Mouse (Mus musculus) lung, postnatal 4 days (tissue): ENCODE data around the gene Gars.

Experiments used
- DNase-seq, 2 experiments: peaks; one replicate each; pipeline ENCODE4 v3.0.0; 2021

Gars gene

DNA sequence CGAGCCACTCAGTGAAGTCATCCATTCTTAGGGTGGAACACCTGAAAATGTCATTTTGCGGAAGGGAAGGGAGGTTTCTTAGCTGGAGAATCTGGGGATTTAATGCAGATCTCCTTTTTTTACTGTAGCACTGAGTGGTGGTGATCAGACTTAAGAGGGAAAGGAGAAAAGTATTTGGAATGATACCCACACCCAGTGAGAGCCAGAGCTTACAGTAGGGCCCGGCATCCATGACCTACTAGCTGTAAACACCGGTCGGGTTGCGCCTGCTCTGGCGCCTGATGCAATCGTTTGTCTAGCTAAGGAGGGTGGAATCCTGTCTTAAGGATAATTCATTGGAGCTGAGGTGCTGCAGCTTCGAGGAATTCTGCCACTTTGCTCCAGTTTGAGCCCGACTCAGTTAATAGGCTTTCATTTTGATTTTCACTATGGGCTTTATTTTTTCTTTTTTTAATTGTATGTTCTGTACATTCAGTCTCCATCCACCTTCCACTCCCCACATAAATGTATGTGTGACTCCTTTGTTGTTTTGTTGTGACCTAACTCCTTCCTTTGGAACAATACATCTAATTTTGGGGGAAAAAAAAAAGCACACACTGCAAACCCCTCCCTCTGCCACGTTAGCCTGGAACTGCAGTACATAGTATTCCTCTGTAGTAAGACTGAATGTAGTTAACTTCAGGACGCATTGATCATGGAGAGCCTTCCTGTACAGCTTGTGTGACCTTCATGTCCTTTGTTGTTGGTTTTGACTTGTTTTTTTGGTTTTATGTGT is 1.1 kb downstream of the Gars start:
- DNase-seq, result no peak

DNA sequence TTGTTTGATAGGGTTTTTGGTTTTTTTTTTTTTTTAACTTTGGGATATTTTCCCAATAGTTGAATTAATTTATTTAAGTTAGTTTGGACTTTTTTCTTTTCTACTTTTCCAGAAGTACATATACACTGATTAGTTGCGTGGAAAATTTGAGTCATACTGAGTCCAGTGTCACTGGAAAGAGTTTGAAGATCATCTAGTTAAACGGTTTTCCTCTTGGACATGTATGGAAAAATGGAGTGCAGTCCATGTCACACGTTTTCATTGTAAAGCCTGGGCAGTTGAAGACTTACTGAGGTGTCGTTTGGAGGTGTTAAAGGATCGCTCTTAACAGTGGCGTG is 1.6 kb downstream of the Gars start:
- no peak for DNase-seq

DNA sequence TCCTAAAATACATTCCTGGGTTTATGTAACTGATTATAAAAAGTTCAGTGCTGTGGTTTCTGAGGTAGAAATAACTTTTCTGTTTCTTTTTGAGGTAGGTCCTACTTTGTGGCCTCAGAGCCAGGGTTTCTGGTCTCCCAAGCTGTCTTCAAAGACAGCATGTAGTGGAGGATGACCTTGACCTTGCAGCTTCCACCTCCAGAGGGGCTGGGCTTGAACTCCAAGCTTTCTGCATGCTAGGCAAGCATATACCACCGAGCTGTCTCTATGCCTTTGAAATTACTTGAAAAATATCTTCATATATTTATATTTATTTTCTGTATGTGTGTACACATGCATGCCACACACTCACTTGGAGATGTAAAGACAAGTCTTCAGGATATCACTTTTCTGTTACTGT is 2.2 kb downstream of the Gars start:
- DNase-seq, result no peak

DNA sequence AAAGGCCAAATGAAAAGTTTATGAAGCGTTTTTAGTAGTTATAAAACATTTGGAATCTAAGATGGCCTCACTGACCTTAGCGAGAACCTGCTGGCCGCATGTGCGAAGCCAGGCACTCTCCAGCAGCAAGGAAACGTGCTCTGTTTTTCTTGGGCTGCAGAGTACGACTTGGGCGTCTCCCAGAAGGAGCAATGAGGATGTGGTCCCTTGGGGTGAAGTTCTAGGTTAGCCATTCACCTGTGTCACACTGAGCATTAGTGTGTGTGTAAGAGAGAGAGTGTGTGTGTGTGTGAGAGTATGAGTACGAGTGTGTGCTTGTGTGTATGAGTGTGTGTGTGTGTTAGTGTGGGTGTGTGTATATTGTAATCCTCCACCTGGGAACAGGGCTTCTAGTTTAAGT is 5.4 kb downstream of the Gars start:
- no peak for DNase-seq

DNA sequence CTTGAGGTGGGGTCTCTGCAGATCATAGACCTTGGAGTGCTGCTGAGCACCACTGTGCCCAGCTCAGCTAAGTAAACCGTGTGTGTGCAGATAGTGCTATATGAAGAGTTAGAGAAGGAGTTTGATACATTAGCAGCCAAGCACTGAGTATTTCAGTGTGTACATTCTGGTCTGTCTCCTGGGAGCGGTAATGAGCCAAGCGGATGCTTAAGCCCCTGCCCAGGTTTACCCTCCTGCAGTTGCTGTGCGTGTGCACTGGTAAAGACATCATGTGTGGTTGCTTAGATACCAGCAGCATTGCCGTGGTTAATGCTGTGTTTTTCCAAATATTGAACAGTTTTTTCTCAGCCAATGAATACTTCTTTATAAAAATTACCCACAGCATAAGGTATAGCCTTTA is 6.7 kb downstream of the Gars start:
- no peak for DNase-seq

DNA sequence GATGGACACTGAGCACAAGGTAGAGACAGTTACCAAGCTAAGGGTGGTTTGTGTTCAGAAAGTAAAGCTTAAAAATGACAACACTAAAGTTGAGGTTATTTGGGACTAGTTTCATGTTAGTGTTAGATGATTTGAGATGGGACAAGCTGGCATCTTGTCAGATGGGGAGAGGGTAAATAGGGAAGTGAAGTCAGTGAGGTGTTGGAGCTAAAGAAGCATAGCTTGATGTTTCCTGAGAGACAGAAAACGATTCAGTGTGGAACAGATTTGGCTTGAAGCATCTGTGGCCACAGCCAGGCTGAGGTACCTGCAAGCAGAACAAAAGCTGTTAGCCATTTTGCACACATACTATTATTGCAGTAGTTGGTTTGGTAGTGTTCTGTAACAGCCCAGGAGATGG is 7.5 kb downstream of the Gars start:
- DNase-seq, result no peak

DNA sequence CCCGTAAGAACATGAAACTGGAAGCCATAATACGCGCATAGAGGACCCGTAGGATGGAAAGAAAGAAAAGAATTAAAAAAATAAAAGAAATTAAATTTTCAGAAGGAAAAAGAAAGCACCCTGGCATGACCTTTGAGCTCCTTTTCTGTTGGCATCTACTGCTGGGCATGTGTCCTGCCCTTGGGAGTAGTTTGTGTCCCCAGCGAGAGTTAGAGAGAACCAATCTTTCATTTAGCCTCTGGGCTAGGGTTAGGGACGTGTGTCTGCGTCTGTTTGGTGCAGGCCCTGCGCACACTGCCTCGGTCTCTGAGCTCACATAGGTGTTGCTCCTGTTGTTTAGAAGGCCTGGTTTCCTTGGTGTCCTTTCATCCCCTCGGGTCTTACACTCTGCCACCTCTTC is 11.4 kb downstream of the Gars start:
- no peak for DNase-seq

DNA sequence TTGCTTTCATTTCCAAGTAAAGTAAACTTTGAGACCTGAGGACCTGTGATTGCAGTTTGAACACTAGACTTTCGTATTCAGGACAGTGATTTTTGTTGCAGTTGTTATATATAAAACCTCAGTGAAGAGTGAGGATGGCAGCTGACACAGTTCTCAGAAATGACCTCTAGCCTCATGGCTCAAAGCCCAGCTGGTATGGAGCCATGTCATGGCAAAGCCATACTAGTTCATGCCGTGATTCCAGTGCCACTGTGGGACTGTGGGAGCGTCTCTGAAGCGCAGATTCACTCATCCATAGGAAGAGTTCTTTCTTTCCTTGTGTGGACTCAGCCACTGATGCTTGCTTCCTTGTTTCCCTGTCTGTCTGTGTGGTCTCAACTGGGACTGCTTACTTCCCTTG is 16.7 kb downstream of the Gars start:
- no peak for DNase-seq

DNA sequence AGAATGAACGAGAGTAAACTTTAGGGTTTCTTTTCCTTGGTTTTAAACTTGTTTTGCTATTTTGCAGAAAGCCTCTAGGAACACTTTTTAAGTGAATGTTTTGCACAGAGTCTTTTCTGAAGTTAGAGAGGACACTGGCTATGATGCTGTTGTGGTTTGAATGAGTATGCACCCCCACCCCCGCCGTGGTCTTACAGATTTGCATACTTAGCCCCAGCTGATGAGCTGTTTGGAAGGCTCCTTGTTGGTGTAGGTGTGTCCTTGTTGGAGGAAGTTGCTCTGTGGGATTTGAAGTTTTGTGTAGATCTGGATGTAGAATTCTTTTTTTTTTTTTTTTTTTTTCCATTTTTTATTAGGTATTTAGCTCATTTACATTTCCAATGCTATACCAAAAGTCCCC is 19.6 kb downstream of the Gars start:
- no peak for DNase-seq

DNA sequence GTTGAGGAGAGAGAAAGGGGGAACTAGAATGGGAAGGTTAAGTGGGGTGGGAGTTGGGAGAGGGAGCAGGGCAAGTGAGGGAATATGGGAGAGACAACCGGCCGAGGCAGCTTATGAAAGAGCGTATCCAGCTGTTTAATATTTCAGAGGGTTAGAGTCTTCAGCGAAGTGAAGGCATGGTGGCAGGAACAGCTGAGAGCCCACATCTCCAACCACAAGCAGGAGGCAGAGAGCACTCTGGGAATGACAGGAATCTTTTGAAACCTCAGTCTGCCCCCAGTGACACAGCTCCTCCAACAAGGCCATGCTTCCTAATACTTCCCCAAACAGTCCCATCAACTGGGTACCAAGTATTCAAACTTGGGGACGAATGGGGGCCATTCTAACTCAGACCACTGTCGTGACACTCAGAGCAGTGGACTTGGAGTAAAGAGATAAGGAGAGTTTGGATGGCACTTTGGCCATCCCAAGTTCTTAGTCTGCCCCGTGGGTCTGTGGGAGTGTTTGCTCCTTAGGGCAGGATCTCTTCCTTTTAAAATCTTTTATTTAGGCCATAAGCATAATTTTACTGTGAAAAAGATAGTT is 22.5 kb downstream of the Gars start:
- DNase-seq, result no peak

DNA sequence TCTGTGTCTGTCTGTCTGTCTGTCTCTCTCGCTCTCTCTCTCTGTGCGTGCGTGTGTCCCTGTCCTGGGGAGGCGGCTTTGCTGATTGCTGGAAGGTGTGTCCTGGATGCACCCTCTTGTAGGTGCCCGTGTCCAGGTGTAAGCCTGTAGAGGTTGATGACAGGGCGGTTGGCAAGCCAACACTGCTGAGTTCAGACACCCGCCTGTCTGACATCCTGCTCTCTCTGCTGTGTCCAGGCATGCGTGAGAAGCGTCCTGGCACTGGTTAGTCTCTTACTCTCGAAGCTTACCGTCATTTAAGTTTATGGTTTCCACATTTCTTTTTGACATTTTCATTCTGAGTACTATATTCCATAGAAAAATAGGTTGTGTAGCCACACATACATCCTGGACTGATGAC is 23.5 kb downstream of the Gars start:
- DNase-seq, result no peak

DNA sequence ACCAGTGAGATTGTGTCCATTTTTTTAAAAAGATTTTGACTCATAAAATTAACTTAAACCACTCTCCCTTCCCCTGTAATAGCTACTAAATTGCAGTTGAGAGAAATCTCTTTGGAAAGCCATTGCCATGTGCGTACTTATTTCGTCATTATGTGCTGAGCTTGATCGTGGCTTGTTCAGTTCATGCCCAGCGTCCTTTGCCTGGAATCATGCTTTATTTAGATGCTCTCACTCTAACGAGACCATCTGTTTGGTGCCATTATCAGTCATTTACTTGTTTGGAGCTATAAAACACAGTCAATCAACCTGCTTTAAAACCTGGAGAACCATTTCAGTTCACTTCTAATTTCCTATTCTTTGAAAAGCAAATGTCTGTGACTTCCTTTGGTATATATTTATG is 24.4 kb downstream of the Gars start:
- DNase-seq, result no peak

DNA sequence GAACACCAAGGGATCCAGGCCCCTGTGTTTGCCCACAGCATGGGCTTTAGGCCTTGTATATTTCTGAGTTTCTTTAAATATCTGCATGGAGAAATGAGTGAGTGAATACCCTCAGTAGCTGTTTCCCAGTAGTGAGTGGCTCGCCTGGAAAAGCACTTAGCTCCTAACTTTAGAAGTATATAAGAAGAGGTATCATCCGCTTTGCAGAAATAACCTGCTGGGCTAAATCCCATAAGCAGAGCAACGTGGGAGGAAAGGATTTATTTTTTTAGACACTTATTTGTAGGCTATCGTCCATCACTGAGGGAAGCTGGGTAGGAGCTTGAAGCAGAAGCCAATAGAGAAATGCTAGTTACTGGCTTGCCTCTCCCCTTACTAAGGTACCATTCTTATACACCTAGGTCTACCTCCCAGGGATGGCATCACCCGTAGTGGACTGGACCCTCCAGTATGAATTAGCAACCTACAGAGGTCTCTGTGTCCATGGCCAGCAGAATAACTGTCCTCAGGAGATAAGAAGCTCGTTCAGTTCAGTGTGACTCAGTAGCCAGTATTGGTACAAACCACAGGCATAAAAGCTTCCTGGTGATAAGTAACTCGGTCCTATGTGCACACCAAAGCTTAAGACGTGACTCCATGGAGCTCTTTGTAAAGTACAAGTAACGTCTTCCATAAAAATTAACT is 26.1 kb downstream of the Gars start:
- DNase-seq, result no peak

DNA sequence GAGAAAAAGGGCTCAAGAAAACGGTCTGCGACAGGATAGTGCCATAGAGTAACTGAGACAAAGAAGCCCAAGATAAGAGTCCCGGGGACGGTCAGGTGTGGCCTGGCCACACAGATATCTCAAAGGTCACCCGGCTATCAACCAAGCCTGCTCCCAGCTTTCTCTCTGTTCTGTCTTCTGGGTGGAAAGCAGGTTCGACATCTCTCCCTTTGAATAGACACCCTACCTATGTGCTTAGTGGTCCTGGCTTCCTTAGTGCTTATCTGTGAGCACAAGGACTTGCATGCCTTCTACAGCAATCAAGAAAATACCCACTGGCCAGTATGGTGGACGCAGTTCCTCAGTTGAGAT is 26.6 kb downstream of the Gars start:
- no peak for DNase-seq

DNA sequence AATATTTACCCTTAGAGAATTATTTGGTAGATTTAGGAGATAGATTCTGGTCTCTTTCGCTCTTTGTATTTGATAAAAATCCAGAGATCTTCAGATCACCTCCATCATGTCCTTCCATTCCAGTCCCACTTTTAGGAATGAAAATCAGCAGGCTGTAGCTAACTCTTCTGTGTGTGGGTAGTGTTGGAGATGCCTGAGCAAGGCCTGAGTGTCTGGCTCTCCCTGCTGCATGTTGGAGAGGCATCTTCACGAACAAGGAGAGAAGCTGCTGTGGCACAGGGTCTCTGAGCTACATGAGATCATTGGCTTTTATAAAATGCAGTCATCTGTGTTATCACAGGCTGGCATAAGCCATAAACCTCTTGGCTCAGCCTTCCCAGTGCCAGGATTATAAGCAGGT is 28.1 kb downstream of the Gars start:
- no peak for DNase-seq

DNA sequence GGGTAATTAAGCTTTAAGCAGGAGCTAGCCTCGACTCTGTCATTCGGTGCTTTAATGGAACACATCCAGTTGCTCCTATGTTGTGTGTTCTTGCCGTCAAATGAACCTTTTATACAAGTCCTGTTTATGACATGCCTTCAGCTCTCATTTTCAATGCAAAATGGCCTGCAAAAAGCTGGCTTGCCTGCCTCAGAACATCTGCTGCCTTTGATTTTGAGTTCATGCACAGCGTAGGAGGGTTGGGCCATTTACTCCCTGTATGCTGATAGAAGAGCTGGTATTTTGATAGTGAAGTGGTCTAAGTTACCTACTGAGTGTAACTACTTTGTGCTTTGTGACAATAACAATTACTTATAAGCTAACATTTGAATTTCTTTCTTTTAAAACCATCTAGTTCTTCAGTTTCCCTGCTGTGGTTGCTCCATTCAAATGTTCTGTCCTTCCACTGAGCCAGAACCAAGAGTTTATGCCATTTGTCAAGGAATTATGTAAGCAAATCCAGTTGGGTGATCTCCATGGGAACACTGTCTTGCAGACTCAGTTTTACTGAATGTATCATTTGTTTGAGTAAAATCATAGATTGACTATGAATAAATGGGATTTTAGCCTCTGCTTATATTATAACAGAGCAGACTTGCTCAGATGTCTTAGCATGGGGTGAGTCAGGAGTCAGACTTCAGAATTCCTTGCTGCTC is 38.9 kb downstream of the Gars start:
- DNase-seq, result no peak

DNA sequence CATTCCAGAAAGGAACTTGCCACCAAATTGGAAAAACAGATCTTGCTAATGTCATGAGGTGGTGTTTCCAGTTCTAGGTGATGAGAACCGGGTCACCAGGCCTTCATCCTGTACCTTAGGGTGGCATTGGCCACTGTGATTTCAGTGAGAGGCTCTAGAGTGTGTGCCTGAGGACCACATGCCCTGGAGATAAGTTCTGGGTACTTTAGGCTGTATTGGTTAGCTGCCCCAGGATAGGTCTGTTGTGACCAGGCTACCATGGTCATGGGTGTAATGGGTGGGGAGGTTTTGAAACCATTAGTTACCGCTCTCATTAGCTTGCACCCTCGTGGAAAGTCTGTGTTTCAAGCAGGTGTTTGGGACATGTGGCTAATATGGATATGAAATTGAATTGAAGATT is 43.6 kb downstream of the Gars start:
- no peak for DNase-seq

DNA sequence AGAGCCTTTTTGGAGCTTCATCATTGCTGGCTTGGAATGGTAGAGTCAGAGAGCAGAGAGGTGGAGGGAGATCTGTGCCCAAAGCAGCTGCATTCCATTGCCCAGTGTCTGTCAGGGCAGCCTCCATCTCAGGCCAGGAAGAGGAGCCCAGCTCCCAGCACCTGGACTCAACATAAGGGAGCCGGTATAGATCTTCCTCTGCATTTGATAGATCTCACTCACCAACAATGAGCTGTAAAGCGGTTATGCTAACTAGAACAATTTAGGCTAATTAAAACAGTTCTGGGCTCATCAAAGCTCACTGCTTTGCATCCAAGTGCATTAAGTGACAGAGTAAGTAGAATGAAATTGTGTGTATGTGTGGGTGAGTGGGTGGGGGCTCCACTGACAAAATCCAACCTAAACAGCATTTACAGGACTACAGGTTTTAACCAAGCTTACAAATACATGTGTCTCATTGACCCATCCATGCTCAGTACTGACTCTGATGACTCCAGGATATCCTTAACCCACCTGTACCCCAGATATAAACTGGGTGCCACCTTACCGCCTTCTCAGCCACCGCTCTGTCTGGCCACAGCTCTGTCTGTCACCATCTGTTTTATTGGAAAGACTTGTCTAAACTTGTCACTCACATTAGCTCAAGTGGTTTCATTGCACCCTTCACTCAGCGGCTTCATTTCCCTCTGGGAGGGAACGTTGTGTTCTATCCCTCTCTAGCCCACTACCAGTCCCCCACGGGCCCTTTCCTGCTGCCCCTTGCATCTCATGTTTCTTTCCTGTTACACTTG is 44.6 kb downstream of the Gars start:
- no peak for DNase-seq

DNA sequence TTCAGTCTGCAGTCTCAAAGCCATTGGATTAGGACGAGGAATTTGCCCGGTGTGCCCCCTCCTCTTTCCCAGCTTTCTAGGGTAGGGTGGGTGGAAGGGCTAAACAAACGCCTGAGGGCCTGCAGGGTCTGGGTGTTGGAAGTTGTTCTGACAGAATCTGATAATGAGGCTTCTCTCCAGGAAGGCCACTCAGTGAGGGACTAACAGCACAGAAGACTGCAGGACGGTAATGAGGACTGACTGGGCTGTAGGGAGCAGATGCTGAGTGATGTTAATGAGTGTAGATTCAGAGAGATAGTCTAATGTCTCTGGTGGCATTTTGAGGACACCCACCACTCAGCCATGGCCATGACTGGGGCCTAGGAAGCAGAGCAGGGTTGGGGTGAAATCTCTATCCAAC is 49.5 kb downstream of the Gars start:
- DNase-seq, result no peak

DNA sequence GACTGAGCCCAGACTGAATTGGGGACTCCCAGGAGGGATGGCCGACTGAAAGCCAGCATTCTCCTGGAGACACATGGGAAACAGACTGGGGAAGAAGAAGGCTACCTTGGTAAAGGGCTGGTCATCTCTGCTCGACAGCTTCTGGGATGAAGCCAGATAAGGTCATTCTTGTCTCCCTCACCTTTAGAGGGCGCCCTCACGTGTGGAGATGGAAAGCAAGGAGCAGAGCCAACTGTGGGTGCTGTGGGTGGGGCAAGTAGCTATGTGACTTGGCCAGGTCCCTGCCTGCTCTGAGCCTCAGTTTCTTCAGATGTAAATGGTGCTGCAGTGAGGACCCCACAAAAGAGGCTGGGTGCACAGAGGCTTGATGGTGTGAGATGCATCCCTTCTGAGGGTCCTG is 52.8 kb downstream of the Gars start:
- DNase-seq, result no peak

DNA sequence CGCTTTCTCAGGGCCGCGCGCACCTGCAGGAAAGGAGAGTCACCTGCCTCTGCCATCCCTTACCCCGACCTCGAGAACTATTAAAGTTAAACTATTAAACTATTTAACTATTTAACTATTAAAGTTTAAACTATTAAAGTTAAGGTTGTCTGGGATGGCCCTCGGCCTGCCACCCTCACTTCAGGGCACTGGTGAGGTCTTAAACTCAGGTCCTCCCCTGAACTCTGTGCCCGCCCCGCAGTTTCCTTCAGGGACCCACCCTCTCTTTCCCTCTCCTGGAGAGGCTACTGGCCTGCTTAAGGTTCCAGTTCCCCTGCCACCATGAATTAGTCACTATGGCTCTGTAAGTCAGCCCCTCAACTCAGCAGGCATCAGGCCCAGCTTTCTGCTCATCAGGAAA is 53.6 kb downstream of the Gars start:
- DNase-seq, result no peak

DNA sequence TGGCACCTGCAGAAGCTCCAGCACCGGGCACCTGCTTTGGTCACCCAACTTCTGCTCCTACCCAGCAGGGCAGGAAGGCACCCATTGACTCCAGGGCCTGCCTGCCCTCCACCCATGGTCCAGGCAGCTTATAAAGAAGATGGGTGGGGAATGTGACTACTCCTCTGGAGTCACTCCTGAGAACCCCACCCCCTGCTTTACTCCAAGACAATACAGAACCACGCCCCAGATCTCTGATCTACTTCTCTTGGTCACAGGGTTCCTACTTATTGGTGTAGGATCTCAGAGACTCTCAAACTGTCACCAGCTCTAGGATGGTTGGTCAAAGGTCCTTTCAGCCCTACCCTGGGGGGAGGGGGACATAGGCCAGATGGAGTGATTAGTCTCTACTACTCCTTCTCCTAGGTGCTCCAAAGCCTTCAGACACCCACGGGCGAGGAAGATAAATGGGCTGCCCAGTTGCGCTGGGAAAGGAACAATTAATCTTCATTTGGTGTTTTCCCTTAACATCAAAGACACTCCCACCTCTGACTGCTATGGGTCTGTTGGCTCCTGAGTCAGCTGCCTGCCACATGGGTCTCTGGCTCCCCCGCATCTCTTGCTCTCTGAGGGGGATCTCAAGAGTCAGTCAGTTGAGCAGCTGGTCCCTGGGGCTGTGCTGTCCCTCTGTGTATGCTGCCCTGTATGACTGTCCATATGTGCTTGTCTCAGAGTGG is 55.8 kb downstream of the Gars start:
- DNase-seq, result no peak

DNA sequence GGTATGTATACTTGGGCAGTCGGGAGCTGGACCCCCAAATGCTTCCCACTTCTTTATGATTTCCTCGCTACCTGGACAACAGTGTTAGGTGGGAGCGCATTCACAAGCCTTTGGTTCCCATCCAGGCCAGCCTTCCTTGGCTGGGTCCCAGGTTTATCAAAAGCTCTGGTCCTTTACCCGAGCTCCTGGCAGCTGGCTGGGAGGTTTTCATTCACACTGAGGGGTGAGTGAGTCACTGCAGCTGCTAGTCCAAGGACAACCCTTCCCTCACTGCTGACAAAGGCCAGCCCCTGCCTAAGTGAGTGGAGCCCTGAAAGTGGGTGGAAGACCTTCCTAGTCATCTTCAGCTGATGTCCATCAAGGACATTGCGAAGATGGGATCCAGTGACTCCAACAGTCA is 60.2 kb downstream of the Gars start:
- peak; percentile 29 to 69 for DNase-seq
